Mouse (Mus musculus) liver, embryonic 14.5 days (tissue): Measurements from ENCODE around the gene Abr. TPM values are rescaled to one million over a fixed set of nuclear protein-coding genes. Genes with fewer than 3 reads are reported as not detected.

Experiments
- ATAC-seq: fragments of 200-750 bp; cut with Nextera tagmentation; 2 replicates; pipeline ENCODE4 v1.8.0; 2017; ENCODE audit warnings: moderate number of reproducible peaks, mild to moderate bottlenecking, moderate library complexity; ENCODE audit not compliant: insufficient read depth
- DNase-seq, 3 experiments: peaks; one replicate each; pipeline ENCODE4 v3.0.0-alpha.2; 2012 to 2013; ENCODE audit warnings: low read depth in 3 of 3, low spot score in 3 of 3
- H3K27ac ChIP-seq: fragments of 300-500 bp; sonication (generic); 2 replicates; pipeline ENCODE4 v1.5.1; 2014; ENCODE audit warnings: moderate library complexity, mild to moderate bottlenecking, control low read depth, inconsistent platforms
- H3K27me3 ChIP-seq: fragments of 300-500 bp; sonication (generic); 2 replicates; pipeline ENCODE4 v1.6.1; 2014; ENCODE audit warnings: mild to moderate bottlenecking, low read length, moderate library complexity; ENCODE audit not compliant: control insufficient read depth, insufficient read depth
- H3K36me3 ChIP-seq: fragments of 300-500 bp; sonication (generic); replicated peaks from 2 replicates; pipeline ENCODE4 v1.6.1; 2014; ENCODE audit warnings: low read depth; ENCODE audit not compliant: control insufficient read depth, insufficient read depth
- H3K4me1 ChIP-seq, 2 experiments: fragments of 200-500 bp in 1 of 2; fragments of 300-500 bp in 1 of 2; sonication (generic) in 1 of 2; replicated peaks; 2 replicates each; pipeline ENCODE4 v1.6.1; 2012 to 2014; ENCODE audit warnings: antibody characterized with exemption in 1 of 2, inconsistent platforms in 1 of 2, low read length in 1 of 2; ENCODE audit not compliant: control insufficient read depth in 2 of 2, insufficient read depth in 2 of 2
- H3K4me2 ChIP-seq: fragments of 300-500 bp; sonication (generic); 2 replicates; pipeline ENCODE4 v1.6.1; 2014; ENCODE audit warnings: low read depth, mild to moderate bottlenecking, control low read depth, moderate library complexity
- H3K4me3 ChIP-seq, 2 experiments: fragments of 200-500 bp in 1 of 2; fragments of 300-500 bp in 1 of 2; sonication (generic) in 1 of 2; 2 replicates each; pipeline ENCODE4 v1.5.1; 2012 to 2014; ENCODE audit warnings: low read depth in 2 of 2, low read length in 2 of 2, mild to moderate bottlenecking in 2 of 2, control low read depth in 1 of 2, inconsistent platforms in 1 of 2, moderate library complexity in 1 of 2; ENCODE audit not compliant: insufficient read depth in 1 of 2
- H3K9ac ChIP-seq: fragments of 300-500 bp; sonication (generic); replicated peaks from 2 replicates; pipeline ENCODE4 v1.6.1; 2014; ENCODE audit warnings: mild to moderate bottlenecking, control low read depth, moderate library complexity
- H3K9me3 ChIP-seq: fragments of 300-500 bp; sonication (generic); 2 replicates; pipeline ENCODE4 v1.6.1; 2016; ENCODE audit warnings: low read length, mixed read lengths; ENCODE audit not compliant: control insufficient read depth
- CTCF ChIP-seq: IDR thresholded peaks from 2 replicates; pipeline ENCODE4 v1.5.1; 2016; ENCODE audit warnings: antibody characterized with exemption, low read depth, control low read depth
- EP300 ChIP-seq: IDR thresholded peaks from 2 replicates; pipeline ENCODE4 v1.6.1; 2016; ENCODE audit warnings: antibody characterized with exemption, low read depth
- WGBS: fragments of 180-500 bp; shearing (Covaris S2); extraction: QIAGEN DNeasy Blood & Tissue Kit; methylation state at CpG from one replicate; pipeline ENCODE4 v1.1.7; 2014; ENCODE audit not compliant: insufficient replicate concordance; 5-methylcytosine and 5-hydroxymethylcytosine counted together
- polyA plus RNA-seq, 2 experiments: library from polyadenylated mRNA; depleted of rRNA in 1 of 2; stranded (reverse) in 1 of 2; unstranded in 1 of 2; fragments of >200 nt; fragmentation: Nextera tagmentation in 1 of 2; extraction: Ambion mirVana in 1 of 2; gene quantifications; 2 replicates each; pipeline versions ENCODE4 v1.2.1 to v1.2.3; 2012 to 2014

The Abr gene
- polyA plus RNA-seq, 2 experiments: 2.3 to 3.3 TPM

DNA sequence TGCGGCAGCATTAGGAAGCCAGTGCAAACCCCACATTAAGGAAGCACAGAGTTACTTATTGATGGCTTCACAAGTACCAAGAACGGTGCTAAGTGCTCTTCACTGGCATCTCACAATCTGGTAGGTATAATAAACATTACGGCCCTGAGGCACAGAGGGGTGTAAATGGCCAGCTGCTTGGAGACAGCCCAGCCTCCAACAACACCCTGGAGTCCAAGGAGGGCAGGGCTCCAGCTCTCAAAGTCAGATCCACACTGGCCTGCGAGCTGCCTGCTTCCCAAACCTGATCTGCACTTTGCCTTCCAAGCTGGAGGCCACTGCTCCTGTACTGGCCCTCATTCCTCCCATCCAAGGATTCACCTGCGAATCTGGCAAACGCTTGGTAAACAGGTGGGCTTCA, 132.7 kb downstream of the Abr start:
- H3K4me3 ChIP-seq: no peak overlapping the region
- no peak overlapping the region for H3K4me2 ChIP-seq
- H3K27me3 ChIP-seq: peaks cover 7% of the 10 kb centered on the region
- WGBS: 58% methylated on average over 6 of the region's 6 CpGs
- H3K9me3 ChIP-seq: no peaks in the 10 kb centered on the region
- no peak overlapping the region for H3K27ac ChIP-seq
- H3K36me3 ChIP-seq: no peaks in the 10 kb centered on the region
- peaks cover 0 to 3% of the 10 kb centered on the region in 2 experiments; a peak in 2 of 4 replicates for H3K4me1 ChIP-seq
- DNase-seq (no peak), ATAC-seq (no peak)
- no peak overlapping the region for H3K9ac ChIP-seq
- TF ChIP-seq CTCF: no peak

DNA sequence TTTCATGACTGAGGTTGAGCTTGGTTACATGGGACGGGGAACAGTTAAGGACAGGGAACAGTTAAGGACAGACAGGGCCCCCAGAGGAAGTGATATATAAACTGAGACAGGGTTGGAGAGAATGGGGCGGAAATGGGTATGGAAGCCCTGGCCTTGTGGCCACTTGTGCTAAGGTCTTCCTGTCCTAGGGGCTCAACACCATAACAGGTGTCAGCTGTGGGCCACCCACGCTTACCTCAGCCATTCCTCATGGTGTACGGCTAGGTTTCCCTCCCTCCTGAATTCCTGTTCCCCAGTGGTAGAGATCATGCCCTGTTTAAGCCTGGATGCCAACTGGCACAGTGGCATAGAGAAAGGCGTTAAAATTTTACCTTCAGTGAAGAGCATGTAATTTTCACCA, 135.1 kb downstream of the Abr start:
- no peak for TF ChIP-seq EP300
- TF ChIP-seq CTCF: no peak
- 58% methylated on average over 5 of the region's 5 CpGs for WGBS

DNA sequence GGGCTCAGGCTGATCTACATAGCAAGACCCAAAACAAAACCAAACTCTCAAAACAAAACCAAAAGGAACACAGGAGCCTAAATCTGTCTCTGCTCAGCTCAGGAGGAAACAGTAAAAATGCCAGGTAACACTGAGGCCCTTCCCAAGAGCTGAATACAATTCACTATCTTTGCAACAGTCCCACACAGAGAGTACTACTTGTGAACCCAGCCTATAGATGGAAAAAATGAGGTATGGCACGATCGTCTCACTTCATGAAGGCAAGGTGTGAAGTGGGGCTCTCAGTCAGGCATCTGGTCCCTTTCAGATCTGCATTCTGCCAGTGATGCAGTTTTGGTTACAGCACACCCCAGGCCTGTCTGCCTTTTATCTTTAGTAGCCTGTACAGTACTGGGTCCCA, 138.1 kb downstream of the Abr start:
- WGBS: 74% methylated on average over 2 of the region's 2 CpGs
- H3K4me1 ChIP-seq: peaks cover 6 to 17% of the 10 kb centered on the region in 2 experiments
- no peaks in the 10 kb centered on the region for H3K36me3 ChIP-seq
- H3K9me3 ChIP-seq: no peaks in the 10 kb centered on the region
- no peak overlapping the region for H3K9ac ChIP-seq
- TF ChIP-seq EP300 (no peak), CTCF (no peak)
- no peak overlapping the region for H3K4me2 ChIP-seq
- no peak overlapping the region for H3K27ac ChIP-seq
- H3K4me3 ChIP-seq: no peak overlapping the region
- DNase-seq (no peak), ATAC-seq (no peak)
- no peaks in the 10 kb centered on the region for H3K27me3 ChIP-seq

More for the DNA sequence above, 135.1 kb downstream of the Abr start:
- Histone ChIP-seq H3K4me1 (peaks cover 6 to 15% of the 10 kb centered on the region in 2 experiments), H3K4me3 (no peak overlapping the region), H3K36me3 (no peaks in the 10 kb centered on the region), H3K9me3 (no peaks in the 10 kb centered on the region), H3K9ac (no peak overlapping the region), H3K4me2 (no peak overlapping the region), H3K27me3 (no peaks in the 10 kb centered on the region), H3K27ac (no peak overlapping the region)
- DNase-seq (no peak), ATAC-seq (no peak)

DNA sequence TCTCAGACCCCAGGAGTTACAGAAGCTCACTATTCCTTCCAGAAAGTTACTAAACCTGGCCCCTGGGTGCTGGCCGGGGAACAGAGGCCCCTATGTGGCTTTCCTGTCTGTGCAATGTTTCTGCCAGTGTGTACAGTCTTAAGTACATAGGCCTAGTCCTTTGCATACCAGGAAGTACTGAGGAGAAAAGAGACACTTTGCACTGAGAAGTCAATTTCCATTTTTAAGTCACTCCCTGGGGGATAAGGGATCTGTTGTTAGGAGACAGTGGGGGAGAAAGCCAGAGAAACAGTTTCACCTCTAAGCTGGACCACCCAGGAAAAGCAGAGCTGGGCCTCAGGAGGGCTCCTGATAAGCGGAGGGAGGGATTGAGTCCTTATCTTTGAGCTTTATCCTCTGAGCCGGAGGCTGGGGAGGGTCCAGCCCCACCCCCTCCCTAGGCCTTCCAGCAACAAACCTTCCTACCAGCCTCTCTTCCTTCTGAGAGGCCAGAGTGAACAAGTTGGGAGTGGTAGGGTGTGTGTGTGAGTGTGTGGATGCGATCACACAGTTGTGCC, 138.9 kb downstream of the Abr start:
- H3K27me3 ChIP-seq: no peaks in the 10 kb centered on the region
- no peak overlapping the region for H3K4me2 ChIP-seq
- TF ChIP-seq CTCF (no peak), EP300 (no peak)
- H3K27ac ChIP-seq: no peak overlapping the region
- H3K9me3 ChIP-seq: no peaks in the 10 kb centered on the region
- no peak overlapping the region for H3K4me3 ChIP-seq
- H3K36me3 ChIP-seq: no peaks in the 10 kb centered on the region
- WGBS: 5% methylated on average over 4 of the region's 4 CpGs
- ATAC-seq (no peak), DNase-seq (no peak)
- no peak overlapping the region for H3K9ac ChIP-seq
- H3K4me1 ChIP-seq: peaks cover 6 to 17% of the 10 kb centered on the region in 2 experiments

DNA sequence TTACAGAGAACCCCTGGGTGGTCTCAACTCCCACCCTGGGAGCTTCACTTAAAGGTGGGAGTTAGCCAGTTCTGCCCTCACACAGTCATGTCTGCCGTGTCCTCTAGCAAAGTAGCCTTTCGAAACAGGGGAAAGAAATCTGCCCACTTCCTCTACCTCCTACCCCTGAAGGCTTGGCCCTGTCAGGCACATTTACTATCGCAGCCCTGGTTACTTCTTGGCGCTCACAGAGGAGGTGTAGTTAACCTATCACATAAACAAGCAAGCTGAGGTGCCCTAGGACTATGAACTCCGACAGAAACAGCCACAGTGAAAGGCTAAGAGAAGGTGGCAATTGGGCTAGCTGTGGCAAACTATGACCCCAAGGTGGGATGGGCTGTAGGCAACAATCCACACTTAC, 139.4 kb downstream of the Abr start:
- H3K4me3 ChIP-seq: no peak overlapping the region
- H3K4me2 ChIP-seq: no peak overlapping the region
- no peak for ATAC-seq
- WGBS: 18% methylated on average over 5 of the region's 5 CpGs
- no peak overlapping the region for H3K9ac ChIP-seq
- no peaks in the 10 kb centered on the region for H3K9me3 ChIP-seq
- no peak overlapping the region for H3K27ac ChIP-seq
- no peaks in the 10 kb centered on the region for H3K27me3 ChIP-seq
- no peak for TF ChIP-seq EP300
- DNase-seq: no peak
- H3K4me1 ChIP-seq: peaks cover 6 to 17% of the 10 kb centered on the region in 2 experiments
- H3K36me3 ChIP-seq: no peaks in the 10 kb centered on the region

GRCm38 (mm10) chr11:76482183-76482582, 139.9 kb downstream of the Abr start:
- ATAC-seq (no peak), DNase-seq (no peak)
- WGBS: 37% methylated on average over 5 of the region's 5 CpGs
- H3K27ac ChIP-seq: no peak overlapping the region
- no peak overlapping the region for H3K9ac ChIP-seq
- no peak for TF ChIP-seq CTCF
- no peak for TF ChIP-seq EP300
- H3K9me3 ChIP-seq: no peaks in the 10 kb centered on the region
- no peak overlapping the region for H3K4me2 ChIP-seq
- H3K4me1 ChIP-seq: peaks cover 6 to 17% of the 10 kb centered on the region in 2 experiments
- no peaks in the 10 kb centered on the region for H3K27me3 ChIP-seq
- no peaks in the 10 kb centered on the region for H3K36me3 ChIP-seq
- H3K4me3 ChIP-seq: no peak overlapping the region
